Mouse (Mus musculus): Measurements from ENCODE around the gene Tspan32.

- no peak for TF ChIP-seq CTCF (IDR thresholded peaks at IDR 0.05; ENCODE audit: low read depth)
- no peak for TF ChIP-seq EP300 (IDR thresholded peaks at IDR 0.05; ENCODE audit: low read depth)
These were observed 22.9 kb upstream of the Tspan32 start for GRCm38 (mm10) chr7:142981908-142982307.
